Mouse (Mus musculus): ENCODE data around the gene Atp6v0c.

DNA sequence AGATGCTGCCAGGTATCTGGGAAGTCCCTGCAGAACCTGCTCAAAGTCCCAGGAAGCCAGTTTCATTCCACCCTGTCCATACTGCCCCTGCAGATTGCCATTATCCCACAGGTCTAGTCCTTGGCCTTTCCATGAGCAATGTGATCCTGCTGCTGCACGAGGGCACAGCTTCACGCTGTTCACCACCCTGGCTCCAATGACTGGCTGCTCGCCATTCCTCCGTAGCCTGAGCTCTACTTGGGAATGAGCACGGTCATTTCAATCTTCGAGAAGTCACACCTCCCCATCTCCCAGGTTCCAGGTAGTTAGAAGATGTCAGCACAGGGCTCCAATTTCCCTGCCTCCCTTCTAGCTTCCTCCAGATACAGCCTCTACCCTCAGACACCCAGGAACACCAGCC lies 12.4 kb downstream of the Atp6v0c start:
- TF ChIP-seq GATA1 (IDR thresholded peaks at IDR 0.05; ENCODE audit: borderline replicate concordance, low read length) (no peak), FLI1 (IDR thresholded peaks at IDR 0.05; ENCODE audit: low read length) (no peak)
